Mouse (Mus musculus): ENCODE results near the gene Tsen34.
"Not testable (repeated sequence)": the region's sequence is repeated elsewhere in the genome, so short reads cannot be mapped to it uniquely, and the experiment has no call there.

Gene Tsen34

DNA sequence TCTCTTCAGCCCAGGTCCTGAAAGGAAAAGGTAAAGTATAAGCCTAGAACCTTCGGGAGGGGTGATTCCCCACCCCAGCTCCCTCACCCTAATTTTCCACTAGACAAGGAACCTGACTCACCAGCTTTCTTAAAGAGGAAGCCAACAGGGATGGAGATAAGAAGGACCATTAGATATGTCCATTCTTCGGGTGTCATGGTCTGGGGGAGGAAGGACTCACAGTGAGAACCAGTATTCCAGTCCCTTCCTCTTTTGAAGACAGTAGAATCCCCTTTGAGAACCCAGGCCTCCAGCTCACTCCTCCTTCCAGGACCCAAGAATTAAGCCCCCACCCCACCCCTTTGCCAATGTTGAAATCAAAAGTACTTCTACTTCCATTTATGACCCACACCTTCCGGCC, 744 bp upstream of the Tsen34 start:
- no peak for DNase-seq (ENCODE audit: low spot score)

- DNase-seq (ENCODE audit: low spot score) = peak; percentile 98
Measured at GRCm38 (mm10) chr7:3692987-3693808, 535 bp downstream of the Tsen34 start, which contains the start of gene Mboat7. Gene Mboat7, minus strand, starts transcription at chr7:3693523.

DNA sequence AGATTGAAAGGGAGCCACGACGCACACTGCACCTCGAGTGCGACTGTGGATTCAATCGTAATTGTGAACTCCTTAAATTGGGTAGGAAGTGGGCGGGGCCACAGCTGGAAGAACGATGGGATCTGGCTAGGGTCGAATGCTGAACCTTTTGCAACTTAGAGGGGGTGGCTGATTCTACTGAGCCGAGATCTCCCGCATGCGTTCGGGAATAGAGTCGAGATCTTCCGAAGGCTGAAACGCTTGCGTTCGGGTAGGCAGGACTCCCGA, 1.1 kb downstream of the Tsen34 start:
- DNase-seq (ENCODE audit: low spot score) = no peak

- peak; percentile 93 for DNase-seq (ENCODE audit: low spot score)
Measured at GRCm38 (mm10) chr7:3694076-3694948, 1.6 kb downstream of the Tsen34 start.

DNA sequence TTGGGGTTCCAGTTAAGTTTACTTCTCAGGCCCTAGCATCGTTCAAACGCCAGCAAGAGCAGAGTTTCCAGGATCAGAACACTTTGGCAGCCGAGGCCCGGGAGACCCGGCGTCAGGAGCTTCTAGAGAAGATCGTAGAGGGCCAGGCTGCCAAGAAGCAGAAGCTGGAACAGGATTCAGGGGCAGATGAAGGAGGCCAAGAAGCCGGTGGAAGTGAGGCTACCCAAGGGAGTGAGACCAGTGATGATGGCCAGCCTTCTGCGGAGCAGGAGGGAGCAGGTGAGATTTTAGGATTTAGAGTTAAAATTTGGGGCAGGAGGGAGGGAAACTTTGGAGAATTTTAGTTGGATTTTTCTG, 2.3 kb downstream of the Tsen34 start:
- DNase-seq (ENCODE audit: low spot score) = not testable (repeated sequence)

GRCm38 (mm10) chr7:3698471-3698870, 5.8 kb downstream of the Tsen34 start:
- no peak for DNase-seq (ENCODE audit: low spot score)

DNA sequence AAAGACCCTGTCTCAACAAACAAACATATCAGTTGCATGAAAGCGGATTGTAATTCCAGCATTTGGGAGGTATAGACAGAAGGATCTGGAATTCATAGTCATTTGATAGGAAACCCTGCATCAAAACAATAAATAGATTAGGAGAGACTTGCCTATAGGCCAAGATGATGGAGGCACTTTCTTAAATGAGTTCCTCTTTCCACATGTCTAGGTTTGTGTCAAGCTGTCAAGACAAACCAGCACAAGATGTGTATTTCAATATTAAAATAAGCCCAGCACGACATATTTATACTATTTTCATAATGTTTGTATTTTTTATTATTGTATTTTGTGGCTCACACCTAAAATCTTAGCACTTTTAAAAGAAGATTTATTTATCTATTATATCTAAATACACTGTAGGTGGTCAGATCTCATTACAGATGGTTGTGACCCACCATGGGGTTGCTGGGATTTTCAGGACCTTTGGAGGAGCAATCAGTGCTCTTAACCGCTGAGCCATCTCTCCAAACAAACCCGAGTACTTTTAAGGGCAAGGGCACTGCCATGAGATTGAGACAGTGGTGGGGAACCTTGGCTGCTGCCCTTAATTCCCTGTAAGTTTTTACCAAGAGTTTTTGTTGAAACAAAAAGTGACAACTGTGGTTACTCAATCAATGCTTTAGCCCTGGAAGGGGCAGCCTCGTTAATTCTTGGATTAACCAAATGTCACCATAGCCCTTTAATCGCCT, 10.7 kb downstream of the Tsen34 start:
- no peak for DNase-seq (ENCODE audit: low spot score)

- DNase-seq (ENCODE audit: low spot score) = peak; percentile 98
Measured at GRCm38 (mm10) chr7:3703879-3704441, 11.3 kb downstream of the Tsen34 start, which contains the start of gene Rps9. Gene Rps9, plus strand, starts transcription at chr7:3703993.

DNA sequence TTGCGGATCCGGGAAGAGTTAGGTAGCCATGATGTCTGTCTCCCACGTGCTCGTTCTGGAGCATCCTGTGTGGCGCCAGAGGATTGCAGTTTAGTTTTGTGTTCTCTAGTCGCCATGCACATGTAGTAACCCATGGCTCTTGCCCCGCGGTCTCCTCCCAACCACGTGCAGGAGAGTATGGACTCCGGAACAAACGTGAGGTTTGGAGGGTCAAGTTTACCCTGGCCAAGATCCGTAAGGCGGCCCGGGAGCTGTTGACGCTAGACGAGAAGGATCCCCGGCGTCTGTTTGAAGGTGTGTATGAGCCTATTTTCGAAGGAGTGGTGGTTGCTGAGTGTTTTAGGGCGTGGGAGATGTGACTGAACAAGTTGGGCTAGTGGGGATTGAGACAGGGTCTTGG, 11.8 kb downstream of the Tsen34 start:
- no peak for DNase-seq (ENCODE audit: low spot score)

DNA sequence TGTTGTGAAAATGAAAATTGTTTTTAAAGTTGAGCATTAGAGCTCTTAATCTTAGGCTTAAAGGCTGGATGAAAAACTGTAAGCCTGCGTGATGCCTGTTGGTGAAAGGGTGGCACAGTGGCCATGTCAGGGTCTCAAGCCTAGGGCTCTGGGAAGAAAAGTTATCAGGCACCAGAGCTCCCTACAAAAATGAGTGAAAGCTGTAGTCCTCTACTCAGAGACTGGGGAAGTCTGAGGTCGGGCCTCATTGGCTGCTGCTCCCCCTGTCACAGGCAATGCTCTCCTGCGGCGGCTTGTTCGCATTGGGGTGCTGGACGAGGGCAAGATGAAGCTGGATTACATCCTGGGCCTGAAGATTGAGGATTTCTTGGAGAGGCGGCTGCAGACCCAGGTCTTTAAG, 12.8 kb downstream of the Tsen34 start:
- DNase-seq (ENCODE audit: low spot score) = not testable (repeated sequence)

DNA sequence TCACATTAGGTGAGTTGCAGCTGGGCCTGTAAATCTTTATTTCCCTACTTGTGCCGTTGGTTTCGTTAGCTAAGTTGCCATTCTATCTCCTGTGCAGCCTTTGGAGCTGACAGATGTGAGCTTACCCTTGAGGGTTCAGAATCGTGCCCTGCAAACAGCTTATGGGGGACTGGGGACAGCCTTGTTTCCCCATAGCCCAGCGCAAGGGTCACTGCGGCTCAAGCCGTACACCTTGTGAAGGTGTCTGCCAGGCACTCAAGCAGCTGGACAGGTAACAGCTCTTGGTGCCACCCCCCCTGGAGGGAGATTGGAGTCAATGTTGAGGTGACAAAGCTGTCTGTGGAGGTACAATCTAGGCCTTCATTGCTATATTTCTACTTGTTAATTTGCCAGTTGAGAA, 13.2 kb downstream of the Tsen34 start:
- no peak for DNase-seq (ENCODE audit: low spot score)

GRCm38 (mm10) chr7:3706343-3706934, 13.8 kb downstream of the Tsen34 start:
- DNase-seq (ENCODE audit: low spot score) = no peak

DNA sequence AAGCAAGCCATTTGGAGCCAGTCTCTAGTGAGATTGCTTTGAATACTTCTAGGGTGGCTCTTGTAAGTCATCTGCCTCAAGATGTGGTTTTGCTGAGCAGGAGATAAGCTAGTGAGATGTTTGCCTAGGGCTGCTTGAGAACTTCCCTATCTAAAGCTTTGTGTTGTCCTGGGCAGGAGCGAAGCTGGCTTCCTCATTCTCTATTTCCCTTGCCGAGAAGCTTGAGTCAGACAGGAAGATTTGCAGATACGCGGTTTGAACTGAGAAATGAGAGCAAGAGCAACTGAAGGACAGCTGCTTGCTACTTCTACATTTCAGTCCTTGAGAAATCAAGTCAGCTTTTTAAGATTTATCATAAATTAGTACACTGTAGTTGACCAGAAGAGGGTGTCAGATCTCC, 14.4 kb downstream of the Tsen34 start:
- no peak for DNase-seq (ENCODE audit: low spot score)

- peak; percentile 42 for DNase-seq (ENCODE audit: low spot score)
Measured at GRCm38 (mm10) chr7:3707568-3708413, 15.1 kb downstream of the Tsen34 start.

DNA sequence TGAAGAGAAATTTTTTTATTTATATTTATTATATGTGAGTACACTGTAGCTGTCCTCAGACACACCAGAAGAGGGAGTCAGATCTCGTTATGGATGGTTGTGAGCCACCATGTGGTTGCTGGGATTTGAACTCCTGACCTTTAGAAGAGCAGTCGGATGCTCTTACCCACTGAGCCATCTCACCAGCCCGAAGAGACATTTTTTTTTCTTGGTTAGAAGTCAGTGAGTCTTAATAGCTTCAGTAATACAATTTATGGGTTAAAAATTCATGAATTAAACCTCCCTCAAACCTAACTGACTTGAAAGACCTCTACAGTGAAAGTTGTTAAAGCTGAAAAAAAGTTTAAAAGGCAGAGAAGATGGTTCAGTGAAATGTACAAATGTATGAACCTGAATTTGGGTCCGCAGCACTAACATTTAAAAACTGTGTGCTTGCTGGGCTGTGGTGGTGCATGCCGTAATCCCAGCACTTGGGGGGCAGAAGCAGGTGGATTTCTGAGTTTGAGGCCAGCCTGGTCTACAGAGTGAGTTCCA, 15.9 kb downstream of the Tsen34 start:
- not testable (repeated sequence) for DNase-seq (ENCODE audit: low spot score)

DNA sequence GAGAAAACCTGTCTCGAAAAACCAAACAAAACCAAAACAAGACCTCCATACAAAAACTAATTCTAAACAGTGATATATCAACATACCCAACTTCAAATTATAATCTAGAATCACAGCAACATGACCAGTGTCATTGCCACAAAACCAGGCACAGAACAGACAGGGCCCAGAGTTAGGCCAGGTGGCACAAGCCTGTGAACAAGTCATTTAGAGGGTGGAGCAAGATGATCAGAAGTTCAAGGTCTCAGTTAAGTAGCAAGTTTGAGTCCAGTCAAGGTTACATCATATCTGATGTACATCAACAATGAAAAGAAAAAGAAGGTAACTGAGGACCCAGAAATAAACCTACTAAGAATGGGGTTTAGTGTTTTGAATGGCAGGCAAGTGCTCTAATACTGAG, 16.3 kb downstream of the Tsen34 start:
- DNase-seq (ENCODE audit: low spot score) = no peak

GRCm38 (mm10) chr7:3712264-3712942, 19.7 kb downstream of the Tsen34 start:
- DNase-seq (ENCODE audit: low spot score) = no peak

DNA sequence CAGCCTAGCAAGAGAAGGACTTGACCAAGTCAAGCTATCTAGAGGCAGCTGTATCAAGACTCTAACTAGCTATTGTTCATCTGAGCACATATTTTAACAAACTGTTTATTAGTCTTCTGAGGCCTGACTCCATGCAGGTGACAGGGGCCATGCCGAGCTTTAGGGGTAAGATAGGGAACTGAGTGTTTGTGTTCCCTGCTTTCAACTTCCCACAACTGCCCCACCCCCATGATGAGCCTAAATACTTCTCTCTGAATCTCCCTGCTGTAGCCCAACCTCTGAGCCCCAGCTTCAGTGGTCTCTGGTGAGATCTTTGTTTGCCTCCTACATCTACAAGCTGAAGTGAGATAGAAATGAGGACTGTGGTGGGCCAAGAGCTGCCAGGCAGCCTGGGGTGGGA, 22.6 kb downstream of the Tsen34 start:
- DNase-seq (ENCODE audit: low spot score) = no peak

DNA sequence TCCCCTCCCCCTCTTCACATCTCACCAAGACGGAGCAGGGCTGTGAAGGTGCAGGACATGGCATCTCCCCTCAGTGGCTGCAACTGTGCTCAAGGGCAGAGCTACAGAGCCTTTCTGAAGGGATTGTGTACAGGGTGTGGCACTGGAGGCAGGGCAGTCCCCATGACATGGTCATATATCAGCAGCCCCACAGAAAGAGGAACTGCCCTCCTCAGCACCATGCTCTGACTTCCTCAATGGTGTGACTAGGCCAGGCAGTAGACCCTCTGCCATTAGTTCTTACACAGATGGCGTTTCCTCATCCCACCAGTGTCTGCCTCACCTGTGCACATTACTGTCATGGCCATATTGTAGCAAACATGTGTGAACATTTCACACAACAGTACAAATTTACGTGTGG, 27.6 kb downstream of the Tsen34 start, which contains the start of gene Pirb:
TSS of gene Pirb (minus strand) at position 124 of the 400 bp plus-strand sequence.
- not testable (repeated sequence) for DNase-seq (ENCODE audit: low spot score)

DNA sequence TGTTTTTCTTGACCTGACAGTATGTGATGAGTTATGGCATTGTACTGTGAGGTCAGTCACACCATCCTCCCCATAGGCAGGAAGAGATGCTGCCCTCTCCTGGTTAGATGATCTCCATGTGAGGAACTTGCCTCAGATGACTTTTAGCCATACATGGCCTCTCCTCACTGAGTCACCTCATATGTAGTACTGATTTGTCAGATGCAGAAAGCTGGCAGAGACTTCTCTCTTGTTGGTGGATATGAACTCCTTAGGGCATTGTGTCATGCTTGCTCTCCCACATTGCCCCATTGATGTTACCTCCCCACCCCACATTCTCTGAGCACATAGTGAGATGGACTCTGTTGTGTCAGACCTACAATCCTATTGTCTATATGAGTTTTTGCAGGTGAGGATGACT, 32.8 kb downstream of the Tsen34 start:
- DNase-seq (ENCODE audit: low spot score) = not testable (repeated sequence)
